Mouse (Mus musculus): ENCODE measurements around the gene Tnfrsf13c. TPM values are rescaled to one million over a fixed set of nuclear protein-coding genes. Genes with fewer than 3 reads are reported as not detected.

Gene Tnfrsf13c
- polyA plus RNA-seq (2012; rRNA removed), result 0.89 and 0.93 TPM in 2 replicates

DNA sequence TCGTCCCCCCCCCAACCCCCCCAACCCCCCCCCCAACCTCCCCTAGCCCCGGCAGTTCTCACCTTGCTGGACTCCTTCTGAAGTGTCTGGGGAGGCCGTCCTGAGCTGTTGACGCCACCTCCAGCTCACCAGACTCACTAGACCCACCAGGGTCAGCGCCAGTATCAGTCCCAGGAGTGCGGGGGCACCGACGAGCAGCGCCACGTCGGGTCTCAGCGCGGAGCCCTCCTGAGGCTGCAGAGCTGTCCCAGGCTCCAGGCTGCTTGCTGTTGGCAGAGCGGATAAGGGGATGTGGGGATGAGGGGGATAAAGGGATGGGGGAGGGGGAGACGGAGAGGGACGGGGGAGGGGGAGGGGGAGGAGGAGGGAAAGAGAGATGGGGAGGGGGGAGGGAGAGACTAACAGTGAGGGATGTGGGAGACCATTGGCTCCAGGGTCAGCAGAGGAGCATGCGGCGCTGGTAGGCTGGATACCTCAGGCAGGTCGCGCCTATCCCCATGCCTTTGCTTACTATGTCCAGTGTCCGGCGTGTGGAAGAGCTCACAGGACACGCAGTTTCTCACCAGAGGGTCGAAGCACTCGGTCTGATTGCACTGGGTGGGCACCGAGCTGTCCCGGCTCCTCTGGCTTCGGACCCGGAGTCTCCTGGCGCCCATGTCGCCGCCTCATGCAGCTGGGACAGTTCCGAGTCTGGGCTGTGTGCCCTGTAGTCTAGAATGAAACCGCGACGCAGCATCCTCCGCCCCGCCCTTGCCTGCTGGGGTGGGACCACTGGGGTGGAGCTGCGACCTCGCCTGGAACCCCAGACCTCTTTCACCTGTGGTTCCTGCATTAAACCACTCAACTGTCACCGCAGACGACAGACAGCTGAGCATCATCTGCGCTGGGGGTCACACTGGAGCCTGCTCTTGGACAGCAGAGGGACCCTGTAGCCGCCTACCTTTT lies at the start of gene Tnfrsf13c:
TSS of gene Tnfrsf13c (minus strand) at position 713 of the 945 bp plus-strand sequence.
- Histone ChIP-seq H3K27me3 (ENCODE audit: control insufficient read depth, insufficient read depth, low read length) (no peaks in the 10 kb centered on the region), H3K4me1 (ENCODE audit: control insufficient read depth, insufficient read depth, low read length) (peaks cover 11% of the 10 kb centered on the region), H3K4me3 (replicated peaks; ENCODE audit: insufficient read depth, low read depth, low read length) (peak within 1 kb of the TSS; percentile 54), H3K27ac (ENCODE audit: insufficient read depth, low read length) (no peak within 1 kb of the TSS)
- no peak for TF ChIP-seq CTCF (IDR thresholded peaks at IDR 0.05; ENCODE audit: borderline replicate concordance, insufficient read depth, low read depth, low read length)
- no peak for TF ChIP-seq POLR2A (IDR thresholded peaks at IDR 0.05; ENCODE audit: borderline replicate concordance, insufficient read depth, low read length)
- no peak for DNase-seq
- 3% methylated on average over 41 of the region's 44 CpGs for WGBS

DNA sequence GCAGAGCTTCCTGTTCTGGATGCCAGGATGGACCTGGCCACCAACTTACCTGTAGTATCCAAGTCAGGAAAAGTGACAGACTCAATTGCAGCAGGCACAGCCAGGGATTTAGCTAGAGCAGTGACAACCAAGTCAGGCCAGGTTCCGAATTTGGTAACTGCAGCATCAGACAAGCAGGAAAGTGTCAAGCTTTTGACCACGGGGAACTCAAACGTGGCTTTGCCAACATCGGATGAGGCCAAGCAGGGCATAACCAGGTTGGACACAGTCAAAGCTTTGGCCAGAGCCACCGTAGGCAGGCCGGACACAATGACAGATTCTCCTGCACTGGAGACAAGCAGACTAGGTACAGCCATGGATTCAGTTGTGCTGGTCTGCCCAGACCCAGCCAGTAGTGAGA lies 48.1 kb upstream of the Tnfrsf13c start:
- Histone ChIP-seq H3K27ac (ENCODE audit: insufficient read depth, low read length) (peak overlapping the region; percentile 27; the same call in 1 of the 2 replicates), H3K4me3 (replicated peaks; ENCODE audit: insufficient read depth, low read depth, low read length) (no peak overlapping the region), H3K4me1 (ENCODE audit: control insufficient read depth, insufficient read depth, low read length) (peaks cover 59% of the 10 kb centered on the region), H3K27me3 (ENCODE audit: control insufficient read depth, insufficient read depth, low read length) (no peaks in the 10 kb centered on the region)
- TF ChIP-seq CTCF (IDR thresholded peaks at IDR 0.05; ENCODE audit: borderline replicate concordance, insufficient read depth, low read depth, low read length) (no peak), POLR2A (IDR thresholded peaks at IDR 0.05; ENCODE audit: borderline replicate concordance, insufficient read depth, low read length) (no peak)
- DNase-seq, result peak; percentile 63 to 78
- WGBS, result 16% methylated on average over 6 of the region's 6 CpGs

DNA sequence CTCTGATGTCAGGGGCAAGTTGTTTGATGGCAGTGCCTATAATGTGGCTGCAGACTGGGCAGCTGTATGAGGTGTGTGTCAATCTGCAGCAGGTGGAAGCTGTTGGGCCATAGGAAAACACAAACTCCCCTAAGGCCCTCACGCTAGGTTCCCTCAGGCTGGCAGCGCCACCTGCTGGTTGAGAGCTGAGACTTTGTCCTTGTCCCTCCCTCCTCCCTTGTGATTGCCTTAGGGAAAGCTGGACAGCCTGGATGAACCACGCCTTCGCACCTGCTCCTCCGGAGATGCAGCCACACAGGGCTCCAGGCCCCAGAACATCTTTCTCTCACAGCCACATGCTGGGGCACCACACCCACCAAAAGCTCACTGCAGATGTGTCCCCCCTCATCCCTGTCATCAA lies 47.0 kb upstream of the Tnfrsf13c start:
- 1% methylated on average over 5 of the region's 5 CpGs for WGBS
- H3K4me3 ChIP-seq (replicated peaks; ENCODE audit: insufficient read depth, low read depth, low read length), result no peak overlapping the region
- H3K27ac ChIP-seq (ENCODE audit: insufficient read depth, low read length), result no peak overlapping the region
- no peaks in the 10 kb centered on the region for H3K27me3 ChIP-seq (ENCODE audit: control insufficient read depth, insufficient read depth, low read length)
- TF ChIP-seq CTCF (IDR thresholded peaks at IDR 0.05; ENCODE audit: borderline replicate concordance, insufficient read depth, low read depth, low read length) (peak; percentile 91), POLR2A (IDR thresholded peaks at IDR 0.05; ENCODE audit: borderline replicate concordance, insufficient read depth, low read length) (no peak)
- peak; percentile 82 to 84 for DNase-seq
- H3K4me1 ChIP-seq (ENCODE audit: control insufficient read depth, insufficient read depth, low read length), result peaks cover 50% of the 10 kb centered on the region

DNA sequence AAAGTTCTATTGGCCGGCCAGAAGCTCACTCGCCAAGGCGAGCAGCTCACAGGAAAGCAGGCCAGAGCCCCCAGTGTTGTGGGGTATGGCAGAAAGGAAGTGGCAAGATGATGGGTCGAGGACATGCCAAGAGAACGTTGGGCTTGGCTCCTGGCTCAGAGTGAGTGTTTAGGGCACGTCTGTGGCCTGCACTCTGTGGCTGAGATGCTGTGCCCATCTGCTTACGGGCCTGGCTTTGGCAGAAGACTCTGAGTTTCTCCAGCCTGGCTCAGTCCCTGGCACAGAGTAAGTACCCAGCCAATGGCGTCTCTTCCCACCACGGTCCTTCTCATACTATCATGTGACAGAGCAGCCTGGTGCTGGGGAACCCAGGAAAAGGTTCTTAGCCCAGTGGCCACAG lies 44.6 kb upstream of the Tnfrsf13c start:
- H3K4me3 ChIP-seq (replicated peaks; ENCODE audit: insufficient read depth, low read depth, low read length), result no peak overlapping the region
- peaks cover 49% of the 10 kb centered on the region for H3K4me1 ChIP-seq (ENCODE audit: control insufficient read depth, insufficient read depth, low read length)
- no peak for TF ChIP-seq CTCF (IDR thresholded peaks at IDR 0.05; ENCODE audit: borderline replicate concordance, insufficient read depth, low read depth, low read length)
- no peak for TF ChIP-seq POLR2A (IDR thresholded peaks at IDR 0.05; ENCODE audit: borderline replicate concordance, insufficient read depth, low read length)
- H3K27me3 ChIP-seq (ENCODE audit: control insufficient read depth, insufficient read depth, low read length), result no peaks in the 10 kb centered on the region
- peak; percentile 67 to 85 for DNase-seq
- peak overlapping the region; percentile 15 for H3K27ac ChIP-seq (ENCODE audit: insufficient read depth, low read length)
- 5% methylated on average over 9 of the region's 9 CpGs for WGBS

DNA sequence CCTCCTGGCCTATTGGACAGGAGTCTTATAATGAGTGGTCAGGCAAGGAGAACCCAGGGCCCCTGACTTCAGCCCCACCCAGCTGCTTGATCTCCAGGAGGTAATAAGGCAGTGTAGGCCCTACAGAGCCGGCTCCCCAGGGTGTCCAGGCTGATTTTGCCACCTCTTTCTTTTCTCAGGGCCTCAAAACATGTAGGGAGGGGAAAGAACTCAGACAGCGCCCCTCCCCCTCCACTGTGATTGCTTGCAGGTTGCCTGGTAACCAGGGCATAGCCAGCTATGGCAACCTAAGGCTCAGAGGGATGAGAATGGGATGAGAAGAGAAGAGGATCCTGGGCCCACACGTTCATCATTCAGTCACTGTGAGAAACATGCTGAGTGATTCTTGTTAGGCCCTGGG lies 44.0 kb upstream of the Tnfrsf13c start:
- Histone ChIP-seq H3K27ac (ENCODE audit: insufficient read depth, low read length) (peak overlapping the region; percentile 15; the same call in 1 of the 2 replicates), H3K27me3 (ENCODE audit: control insufficient read depth, insufficient read depth, low read length) (no peaks in the 10 kb centered on the region), H3K4me1 (ENCODE audit: control insufficient read depth, insufficient read depth, low read length) (peaks cover 48% of the 10 kb centered on the region), H3K4me3 (replicated peaks; ENCODE audit: insufficient read depth, low read depth, low read length) (no peak overlapping the region)
- peak in 1 of 2 experiments; percentile 21 for DNase-seq
- WGBS, result 33% methylated on average over 3 of the region's 3 CpGs
- TF ChIP-seq POLR2A (IDR thresholded peaks at IDR 0.05; ENCODE audit: borderline replicate concordance, insufficient read depth, low read length), result no peak
- TF ChIP-seq CTCF (IDR thresholded peaks at IDR 0.05; ENCODE audit: borderline replicate concordance, insufficient read depth, low read depth, low read length), result no peak

DNA sequence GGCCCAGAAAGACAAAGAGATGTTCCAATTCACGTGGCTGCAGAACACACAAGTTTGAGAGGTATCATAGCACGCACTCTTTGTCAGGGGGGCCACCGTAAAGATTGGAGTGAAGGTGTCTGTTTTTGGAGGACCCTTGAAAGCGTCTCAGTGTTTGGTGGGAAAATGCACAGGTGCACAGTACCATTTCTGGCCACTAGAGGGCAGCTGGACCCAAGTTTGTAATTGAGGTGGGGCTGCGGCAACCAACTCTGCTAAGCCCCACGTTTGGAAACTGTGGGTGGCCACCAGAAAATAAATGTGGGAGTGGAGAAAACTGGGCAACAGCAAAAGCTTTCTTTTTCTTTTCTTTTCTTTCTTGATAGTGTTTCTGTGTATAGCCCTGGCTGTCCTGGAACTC lies 42.2 kb upstream of the Tnfrsf13c start:
- TF ChIP-seq CTCF (IDR thresholded peaks at IDR 0.05; ENCODE audit: borderline replicate concordance, insufficient read depth, low read depth, low read length) (peak; percentile 90), POLR2A (IDR thresholded peaks at IDR 0.05; ENCODE audit: borderline replicate concordance, insufficient read depth, low read length) (no peak)
- Histone ChIP-seq H3K4me1 (ENCODE audit: control insufficient read depth, insufficient read depth, low read length) (peaks cover 32% of the 10 kb centered on the region), H3K27me3 (ENCODE audit: control insufficient read depth, insufficient read depth, low read length) (no peaks in the 10 kb centered on the region), H3K27ac (ENCODE audit: insufficient read depth, low read length) (no peak overlapping the region), H3K4me3 (replicated peaks; ENCODE audit: insufficient read depth, low read depth, low read length) (no peak overlapping the region)
- WGBS, result 7% methylated on average over 6 of the region's 6 CpGs
- peak; percentile 62 to 82 for DNase-seq

DNA sequence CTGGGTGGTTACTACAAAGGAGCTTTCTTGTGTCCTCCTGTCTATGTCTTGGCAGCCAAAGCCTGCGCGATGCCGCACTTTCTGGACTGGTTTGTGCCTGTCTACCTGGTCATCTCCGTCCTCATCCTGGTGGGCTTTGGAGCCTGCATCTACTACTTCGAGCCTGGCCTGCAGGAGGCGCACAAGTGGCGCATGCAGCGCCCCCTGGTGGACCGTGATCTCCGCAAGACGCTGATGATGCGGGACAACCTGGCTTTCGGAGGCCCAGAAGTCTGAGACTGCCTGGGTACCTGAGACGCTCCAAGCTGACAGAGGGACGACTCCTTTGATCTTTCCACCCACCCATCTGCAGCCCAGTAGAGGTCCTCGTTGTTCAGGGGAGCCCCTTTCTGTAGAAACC lies 35.3 kb upstream of the Tnfrsf13c start:
- WGBS, result 16% methylated on average over 16 of the region's 16 CpGs
- TF ChIP-seq CTCF (IDR thresholded peaks at IDR 0.05; ENCODE audit: borderline replicate concordance, insufficient read depth, low read depth, low read length) (peak; percentile 96), POLR2A (IDR thresholded peaks at IDR 0.05; ENCODE audit: borderline replicate concordance, insufficient read depth, low read length) (no peak)
- peak; percentile 58 to 73 for DNase-seq
- Histone ChIP-seq H3K27me3 (ENCODE audit: control insufficient read depth, insufficient read depth, low read length) (no peaks in the 10 kb centered on the region), H3K4me3 (replicated peaks; ENCODE audit: insufficient read depth, low read depth, low read length) (no peak overlapping the region), H3K4me1 (ENCODE audit: control insufficient read depth, insufficient read depth, low read length) (0 out of 2 replicates have a peak, but pooled peaks cover 11% of the 10 kb centered on the region), H3K27ac (ENCODE audit: insufficient read depth, low read length) (no peak overlapping the region)
